Mouse (Mus musculus): ENCODE measurements around the gene Dsn1. TPM values are rescaled to one million over a fixed set of nuclear protein-coding genes. Genes with fewer than 3 reads are reported as not detected.

Dsn1 gene
- polyA plus RNA-seq, 1 experiment from 2014 or later = 30.4 TPM

- no peaks in the 10 kb centered on the region for H3K27me3 ChIP-seq
- H3K9me3 ChIP-seq (replicated peaks) = no peaks in the 10 kb centered on the region
- no peak overlapping the region for H3K9ac ChIP-seq
- 71% methylated on average over 6 of the region's 6 CpGs for WGBS
- 0 out of 2 replicates have a peak, but pooled peaks cover 5% of the 10 kb centered on the region for H3K4me1 ChIP-seq (replicated peaks)
- no peak overlapping the region for H3K4me3 ChIP-seq
- H3K27ac ChIP-seq = no peak overlapping the region
- no peak for ATAC-seq (replicated peaks; ENCODE audit: insufficient number of reproducible peaks, insufficient read depth, low FRiP score, low read depth)
- no peak overlapping the region for H3K4me2 ChIP-seq
- H3K36me3 ChIP-seq = no peaks in the 10 kb centered on the region
Observed at GRCm38 (mm10) chr2:156967388-156967787, 39.6 kb downstream of the Dsn1 start.

DNA sequence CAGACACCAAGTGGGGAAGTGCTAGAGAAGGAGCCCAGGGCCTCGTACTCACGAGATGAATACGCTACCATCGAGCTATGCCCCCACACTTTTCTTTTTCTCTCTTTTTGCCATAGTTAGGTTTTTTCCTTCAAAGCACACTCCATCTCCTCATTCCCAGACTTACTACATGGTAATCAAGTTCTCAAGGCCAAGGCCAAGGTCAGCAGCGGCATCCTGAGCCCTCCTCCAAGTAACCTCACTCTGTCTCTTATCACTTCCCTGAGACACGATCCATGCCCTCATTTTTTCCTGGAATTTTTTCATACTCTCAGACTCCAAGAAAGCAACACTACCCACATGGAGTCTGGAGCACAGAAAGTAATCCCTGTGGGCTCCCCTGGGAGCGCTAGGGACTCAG is 43.1 kb downstream of the Dsn1 start:
- H3K36me3 ChIP-seq = no peaks in the 10 kb centered on the region
- H3K27me3 ChIP-seq = no peaks in the 10 kb centered on the region
- H3K4me3 ChIP-seq = no peak overlapping the region
- 82% methylated on average over 7 of the region's 7 CpGs for WGBS
- ATAC-seq (replicated peaks; ENCODE audit: insufficient number of reproducible peaks, insufficient read depth, low FRiP score, low read depth) = no peak
- no peaks in the 10 kb centered on the region for H3K4me1 ChIP-seq (replicated peaks)
- no peak overlapping the region for H3K27ac ChIP-seq
- no peaks in the 10 kb centered on the region for H3K9me3 ChIP-seq (replicated peaks)
- H3K4me2 ChIP-seq = no peak overlapping the region
- no peak overlapping the region for H3K9ac ChIP-seq

- Histone ChIP-seq H3K9me3 (replicated peaks) (no peaks in the 10 kb centered on the region), H3K27ac (no peak overlapping the region), H3K4me1 (replicated peaks) (no peaks in the 10 kb centered on the region), H3K4me2 (no peak overlapping the region), H3K27me3 (no peaks in the 10 kb centered on the region), H3K36me3 (peaks cover 4% of the 10 kb centered on the region; the same call in 1 of the 2 replicates), H3K9ac (no peak overlapping the region), H3K4me3 (no peak overlapping the region)
- ATAC-seq (replicated peaks; ENCODE audit: insufficient number of reproducible peaks, insufficient read depth, low FRiP score, low read depth) = no peak
- 70% methylated on average over 9 of the region's 9 CpGs for WGBS
Observed at GRCm38 (mm10) chr2:156958496-156959252, 48.3 kb downstream of the Dsn1 start.

DNA sequence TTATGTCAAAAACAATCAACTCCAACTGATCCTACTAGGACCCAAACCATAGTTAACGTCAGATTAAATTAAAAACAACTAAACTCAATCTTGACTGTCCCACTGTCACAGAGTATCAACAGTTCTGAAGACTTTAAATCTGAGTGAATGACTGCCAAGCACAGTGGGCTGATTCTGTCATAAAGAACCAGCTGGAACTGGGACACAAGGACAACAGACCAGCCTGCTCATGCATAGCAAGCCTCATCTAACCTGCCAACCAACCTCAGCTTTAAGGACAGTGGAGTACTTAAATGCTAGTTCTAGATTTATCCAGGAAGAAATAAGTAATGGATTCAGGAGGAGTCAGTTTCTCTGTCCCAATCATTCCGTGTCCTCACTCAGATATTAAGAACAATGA is 49.9 kb downstream of the Dsn1 start:
- H3K9ac ChIP-seq = no peak overlapping the region
- no peaks in the 10 kb centered on the region for H3K9me3 ChIP-seq (replicated peaks)
- no peaks in the 10 kb centered on the region for H3K4me1 ChIP-seq (replicated peaks)
- peaks cover 4% of the 10 kb centered on the region; the same call in 1 of the 2 replicates for H3K36me3 ChIP-seq
- no peak overlapping the region for H3K4me3 ChIP-seq
- WGBS = 89% methylated on average over 2 of the region's 2 CpGs
- H3K27me3 ChIP-seq = no peaks in the 10 kb centered on the region
- no peak overlapping the region for H3K27ac ChIP-seq
- ATAC-seq (replicated peaks; ENCODE audit: insufficient number of reproducible peaks, insufficient read depth, low FRiP score, low read depth) = no peak
- no peak overlapping the region for H3K4me2 ChIP-seq

GRCm38 (mm10) chr2:156956306-156956705 is 50.6 kb downstream of the Dsn1 start:
- Histone ChIP-seq H3K27me3 (no peaks in the 10 kb centered on the region), H3K4me3 (no peak overlapping the region), H3K4me1 (replicated peaks) (no peaks in the 10 kb centered on the region), H3K9me3 (replicated peaks) (no peaks in the 10 kb centered on the region), H3K27ac (no peak overlapping the region), H3K9ac (no peak overlapping the region), H3K36me3 (peaks cover 4% of the 10 kb centered on the region; the same call in 1 of the 2 replicates), H3K4me2 (no peak overlapping the region)
- ATAC-seq (replicated peaks; ENCODE audit: insufficient number of reproducible peaks, insufficient read depth, low FRiP score, low read depth) = no peak
- WGBS = 68% methylated on average over 7 of the region's 7 CpGs

DNA sequence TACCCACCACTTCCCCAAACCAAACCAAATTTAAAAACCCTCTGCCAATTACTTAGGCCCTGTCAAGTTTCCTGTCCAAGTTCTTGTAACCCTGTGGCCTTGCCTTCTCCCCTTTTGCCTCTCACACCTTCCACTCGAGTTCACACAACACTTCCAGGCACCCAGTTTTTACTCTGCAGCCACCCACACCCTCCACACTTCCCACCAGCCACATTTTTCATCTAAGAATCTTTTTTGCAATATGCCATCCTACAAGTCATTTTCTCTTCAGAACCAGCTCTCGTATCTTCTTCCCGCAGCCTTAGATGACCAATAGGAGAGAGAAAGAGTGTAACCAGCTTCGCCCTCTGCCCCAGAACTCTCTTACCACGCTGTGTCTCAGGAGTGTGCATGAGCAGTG is 52.5 kb downstream of the Dsn1 start:
- ATAC-seq (replicated peaks; ENCODE audit: insufficient number of reproducible peaks, insufficient read depth, low FRiP score, low read depth) = no peak
- Histone ChIP-seq H3K27ac (no peak overlapping the region), H3K4me3 (no peak overlapping the region), H3K9me3 (replicated peaks) (no peaks in the 10 kb centered on the region), H3K4me1 (replicated peaks) (no peaks in the 10 kb centered on the region), H3K36me3 (peaks cover 4% of the 10 kb centered on the region; the same call in 1 of the 2 replicates), H3K9ac (no peak overlapping the region), H3K4me2 (no peak overlapping the region), H3K27me3 (no peaks in the 10 kb centered on the region)
- WGBS = 89% methylated on average over 5 of the region's 5 CpGs

DNA sequence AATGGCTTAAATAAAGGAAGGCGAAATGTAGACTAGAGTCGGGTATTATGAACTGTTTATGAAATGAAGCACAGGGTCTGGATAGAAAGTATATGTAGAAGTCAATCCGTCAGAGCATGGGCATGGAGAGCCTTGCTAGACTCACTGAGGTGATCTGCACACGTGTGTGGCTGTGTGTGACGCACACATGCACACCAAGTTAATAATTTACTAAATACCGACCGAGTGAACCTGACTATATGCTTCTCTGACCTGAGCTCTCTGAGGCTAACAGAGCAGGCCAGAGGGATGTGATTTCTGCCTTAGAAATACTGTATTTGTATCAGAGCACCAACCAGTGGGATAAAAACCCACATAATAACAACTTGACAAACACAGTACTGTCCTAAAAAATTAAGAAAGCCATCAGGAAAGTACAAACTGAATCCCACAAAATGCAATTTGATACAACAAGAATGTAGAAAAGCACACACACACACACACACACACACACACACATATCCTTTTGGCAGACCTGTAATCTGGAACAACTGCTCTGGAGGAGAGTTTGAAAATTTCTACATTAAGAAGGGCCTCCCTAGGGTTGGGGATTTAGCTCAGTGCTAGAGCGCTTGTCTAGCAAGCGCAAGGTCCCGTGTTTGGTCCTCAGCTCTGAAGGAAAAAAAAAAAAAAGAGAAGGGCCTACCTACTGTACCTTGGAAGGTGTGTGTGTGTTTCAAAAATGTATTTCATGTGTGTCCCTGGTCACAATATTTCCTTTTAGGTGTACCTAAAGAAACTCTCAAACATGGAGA is 55.5 kb downstream of the Dsn1 start:
- Histone ChIP-seq H3K4me3 (no peak overlapping the region), H3K9ac (no peak overlapping the region), H3K4me1 (replicated peaks) (peaks cover 8% of the 10 kb centered on the region; the same call in 1 of the 2 replicates), H3K27ac (no peak overlapping the region), H3K4me2 (no peak overlapping the region), H3K27me3 (no peaks in the 10 kb centered on the region), H3K36me3 (peaks cover 6% of the 10 kb centered on the region; the same call in 1 of the 2 replicates), H3K9me3 (replicated peaks) (no peaks in the 10 kb centered on the region)
- ATAC-seq (replicated peaks; ENCODE audit: insufficient number of reproducible peaks, insufficient read depth, low FRiP score, low read depth) = no peak
- WGBS = 89% methylated on average over 10 of the region's 10 CpGs

- Histone ChIP-seq H3K4me1 (replicated peaks) (peaks cover 8% of the 10 kb centered on the region; the same call in 1 of the 2 replicates), H3K36me3 (peaks cover 11% of the 10 kb centered on the region), H3K4me2 (no peak overlapping the region), H3K27me3 (no peaks in the 10 kb centered on the region), H3K27ac (no peak overlapping the region), H3K4me3 (no peak overlapping the region), H3K9me3 (replicated peaks) (no peaks in the 10 kb centered on the region), H3K9ac (no peak overlapping the region)
- WGBS = 90% methylated on average over 3 of the region's 3 CpGs
- ATAC-seq (replicated peaks; ENCODE audit: insufficient number of reproducible peaks, insufficient read depth, low FRiP score, low read depth) = no peak
Observed at GRCm38 (mm10) chr2:156950816-156951215, 56.1 kb downstream of the Dsn1 start.

Other genes starting within 250 kb of the Dsn1 start
- 1,553 and 1,598 TPM in 2 replicates for gene Myl9, start 231.7 kb downstream of the Dsn1 start, polyA plus RNA-seq (2015; fragmentation: Nextera tagmentation; extraction: Ambion mirVana)
- 23.6 and 34.1 TPM in 2 replicates for gene Tgif2, start 167.1 kb downstream of the Dsn1 start, polyA plus RNA-seq (2015; fragmentation: Nextera tagmentation; extraction: Ambion mirVana)
- gene 4930518I15Rik, start 149.2 kb downstream of the Dsn1 start, polyA plus RNA-seq (2015; fragmentation: Nextera tagmentation; extraction: Ambion mirVana) = 4.8 and 5.7 TPM in 2 replicates
- 152 and 164 TPM in 2 replicates for gene Rab5if, start 144.0 kb downstream of the Dsn1 start, polyA plus RNA-seq (2015; fragmentation: Nextera tagmentation; extraction: Ambion mirVana)
- gene Sla2, start 120.0 kb downstream of the Dsn1 start, polyA plus RNA-seq (2015; fragmentation: Nextera tagmentation; extraction: Ambion mirVana) = 0.58 and 4.4 TPM in 2 replicates
- gene Ndrg3, start 15.1 kb downstream of the Dsn1 start, polyA plus RNA-seq (2015; fragmentation: Nextera tagmentation; extraction: Ambion mirVana) = 28.6 and 51.0 TPM in 2 replicates
- gene Soga1, start 72.1 kb upstream of the Dsn1 start, polyA plus RNA-seq (2015; fragmentation: Nextera tagmentation; extraction: Ambion mirVana) = 1.7 and 2.7 TPM in 2 replicates
- gene Tldc2, start 79.9 kb upstream of the Dsn1 start, polyA plus RNA-seq (2015; fragmentation: Nextera tagmentation; extraction: Ambion mirVana) = not detected in 2 replicates
- gene Samhd1, start 128.1 kb upstream of the Dsn1 start, polyA plus RNA-seq (2015; fragmentation: Nextera tagmentation; extraction: Ambion mirVana) = 14.2 and 16.2 TPM in 2 replicates
- gene Rbl1, start 197.4 kb upstream of the Dsn1 start, polyA plus RNA-seq (2015; fragmentation: Nextera tagmentation; extraction: Ambion mirVana) = 14.9 and 17.2 TPM in 2 replicates

Data from heart, embryonic 15.5 days (tissue).